Mouse (Mus musculus): ENCODE measurements around the gene Rgsl1. TPM values are rescaled to one million over a fixed set of nuclear protein-coding genes. Genes with fewer than 3 reads are reported as not detected.
"Not testable (repeated sequence)": the region's sequence is repeated elsewhere in the genome, so short reads cannot be mapped to it uniquely, and the experiment has no call there.

Rgsl1 gene
- total RNA-seq (2021) = under 1 TPM in 1 of 2 experiments, not detected in 1; 0.23 TPM
- long read RNA-seq, experiment 1 = 0 reads
- long read RNA-seq, experiment 2 = 0 reads

DNA sequence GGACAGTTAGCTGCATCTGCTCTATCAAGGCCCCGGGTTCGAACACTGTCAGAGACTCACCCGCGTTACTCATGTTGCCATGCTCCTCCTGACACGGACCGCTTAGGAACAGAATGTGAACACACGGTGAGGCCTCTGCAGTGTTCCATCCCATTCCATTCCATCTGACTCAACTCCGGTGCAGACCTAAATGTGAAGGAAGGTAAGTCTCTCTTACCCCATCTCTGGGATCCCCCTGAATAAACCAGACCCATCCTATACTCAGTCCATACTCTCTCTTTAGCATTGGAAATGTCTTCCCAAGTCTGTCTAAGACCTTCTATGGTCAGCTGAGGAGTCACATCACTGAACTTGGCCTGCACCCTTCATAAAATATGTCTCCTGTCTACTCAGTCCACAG, at the start of gene Rgsl1:
Gene Rgsl1 (minus strand): TSS at position 101 of the 400 bp plus-strand sequence.
- DNase-seq = no peak
- intact Hi-C loops (cut with DNase I) = no loop called here

GRCm38 (mm10) chr1:153891442-153891841, 47.5 kb upstream of the Rgsl1 start, which contains the start of gene Teddm1a:
TSS of gene Teddm1a (plus strand) at chr1:153891742.
- intact Hi-C loops (cut with DNase I) = no loop called here
- no peak for DNase-seq

DNA sequence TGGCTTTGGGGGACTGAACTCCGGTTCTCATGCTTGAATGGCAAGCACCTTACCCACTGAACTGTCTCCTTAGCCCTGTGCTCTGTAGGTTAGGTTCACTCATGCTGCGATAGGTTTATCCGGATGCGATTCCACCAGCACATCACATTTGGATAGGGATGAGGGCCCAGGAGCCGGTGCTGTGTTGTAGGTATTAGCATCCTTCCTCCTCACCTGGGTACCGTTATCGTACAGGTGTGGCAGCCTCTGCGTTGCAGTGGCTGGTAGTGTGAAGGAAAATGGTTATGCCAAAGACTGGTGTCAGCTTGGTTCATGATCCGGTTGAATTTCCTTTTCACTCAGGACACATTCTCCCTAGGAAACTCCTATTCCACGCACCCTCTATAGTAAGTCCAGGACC, 46.2 kb upstream of the Rgsl1 start:
- intact Hi-C loops (cut with DNase I) = no loop called here
- DNase-seq = no peak

DNA sequence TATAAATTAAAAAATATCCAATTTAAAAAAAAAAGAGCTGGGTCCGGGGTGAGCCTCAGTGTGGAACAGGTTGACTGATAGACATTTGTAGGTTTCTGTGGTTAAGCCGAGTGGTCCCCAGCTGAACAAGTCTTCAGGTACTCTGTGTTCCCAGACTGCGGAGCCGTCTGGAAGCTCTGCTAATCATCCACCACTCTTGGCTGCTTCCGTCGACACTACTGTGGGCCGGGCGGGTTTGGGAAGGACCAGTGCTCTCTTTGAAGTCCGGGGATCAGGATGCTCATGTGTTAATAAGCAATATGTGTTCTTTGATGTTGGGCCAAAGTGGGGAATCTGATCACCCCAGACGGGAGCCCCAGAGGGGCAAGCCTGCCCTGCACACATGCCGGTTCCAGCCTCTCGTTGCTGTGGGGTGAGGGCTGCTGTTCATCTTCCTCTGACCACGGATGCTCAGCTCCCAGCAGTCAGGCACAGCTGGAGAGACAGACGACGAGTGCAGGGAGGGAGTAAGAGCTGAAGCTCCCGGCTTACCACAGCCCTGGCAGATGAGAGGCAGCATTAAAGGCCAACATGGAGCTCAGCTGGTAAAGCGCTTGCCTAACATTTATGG, 42.2 kb upstream of the Rgsl1 start:
- intact Hi-C loops (cut with DNase I) = no loop called here
- no peak for DNase-seq

DNA sequence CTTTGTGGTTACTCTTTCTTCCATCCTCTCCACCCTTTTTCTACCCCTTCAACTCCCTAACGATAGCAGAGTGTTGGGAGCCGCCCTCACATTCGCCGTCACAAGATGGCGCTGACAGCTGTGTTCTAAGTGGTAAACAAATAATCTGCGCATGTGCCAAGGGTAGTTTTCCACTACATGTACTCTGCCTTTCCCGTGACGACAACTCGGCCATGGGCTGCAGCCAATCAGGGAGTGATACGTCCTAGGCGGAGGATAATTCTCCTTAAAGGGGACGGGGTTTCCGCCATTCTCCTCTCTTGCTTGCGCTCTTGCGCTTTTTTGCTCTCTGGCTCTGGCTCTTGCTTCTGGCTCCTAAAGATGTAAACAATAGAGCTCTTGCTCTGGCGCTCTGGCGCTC, 36.4 kb upstream of the Rgsl1 start:
- intact Hi-C loops (cut with DNase I); DNase-seq: not testable (repeated sequence)

GRCm38 (mm10) chr1:153874045-153874444, 30.1 kb upstream of the Rgsl1 start, which contains the start of gene Teddm1b:
TSS of gene Teddm1b (plus strand) at chr1:153874345.
- intact Hi-C loops (cut with DNase I) = no loop called here
- no peak for DNase-seq

- no peak for DNase-seq
- intact Hi-C loops (cut with DNase I) = no loop called here
These were observed 12.0 kb upstream of the Rgsl1 start for GRCm38 (mm10) chr1:153855946-153856345.

DNA sequence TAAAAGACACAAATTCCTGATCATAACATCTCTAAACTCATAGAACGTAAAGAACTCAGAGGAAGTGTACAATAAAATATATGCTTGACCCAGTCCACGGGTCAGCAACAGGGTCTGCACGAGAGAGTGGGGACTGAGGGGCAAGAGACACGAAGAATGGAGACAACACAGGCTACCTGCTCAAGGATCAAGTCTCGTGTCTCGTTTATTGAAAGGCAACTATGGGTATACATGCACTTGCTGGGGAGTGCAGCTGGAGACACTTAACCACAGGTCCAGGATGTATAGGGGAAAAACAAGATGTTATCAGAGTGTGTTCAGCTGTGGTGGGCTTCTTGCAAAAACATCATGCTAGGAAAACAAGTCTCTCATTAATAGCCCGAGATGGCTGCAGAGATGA, 8.8 kb upstream of the Rgsl1 start:
- intact Hi-C loops (cut with DNase I); DNase-seq: not testable (repeated sequence)

GRCm38 (mm10) chr1:153846867-153847266, 2.9 kb upstream of the Rgsl1 start:
- intact Hi-C loops (cut with DNase I) = no loop called here
- no peak for DNase-seq

DNA sequence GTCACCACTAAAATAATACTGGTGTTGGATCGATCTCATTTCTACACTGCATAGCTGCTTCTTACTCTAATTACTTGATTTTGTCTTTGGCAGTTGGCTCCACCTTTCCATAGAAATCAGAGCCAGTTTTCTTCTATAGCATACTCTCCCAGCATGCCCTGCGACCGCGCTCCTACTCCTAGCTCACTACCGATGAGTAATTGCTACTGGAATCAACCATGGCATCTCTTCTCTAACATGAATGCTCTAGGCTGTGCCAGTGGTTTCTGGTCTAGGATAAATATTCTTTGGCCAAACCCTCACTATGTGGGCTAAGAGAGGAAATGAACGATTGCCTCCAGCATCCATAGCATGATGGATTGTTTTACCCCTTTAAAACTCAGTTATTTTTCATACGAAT, 2.5 kb upstream of the Rgsl1 start:
- intact Hi-C loops (cut with DNase I) = no loop called here
- DNase-seq = no peak

DNA sequence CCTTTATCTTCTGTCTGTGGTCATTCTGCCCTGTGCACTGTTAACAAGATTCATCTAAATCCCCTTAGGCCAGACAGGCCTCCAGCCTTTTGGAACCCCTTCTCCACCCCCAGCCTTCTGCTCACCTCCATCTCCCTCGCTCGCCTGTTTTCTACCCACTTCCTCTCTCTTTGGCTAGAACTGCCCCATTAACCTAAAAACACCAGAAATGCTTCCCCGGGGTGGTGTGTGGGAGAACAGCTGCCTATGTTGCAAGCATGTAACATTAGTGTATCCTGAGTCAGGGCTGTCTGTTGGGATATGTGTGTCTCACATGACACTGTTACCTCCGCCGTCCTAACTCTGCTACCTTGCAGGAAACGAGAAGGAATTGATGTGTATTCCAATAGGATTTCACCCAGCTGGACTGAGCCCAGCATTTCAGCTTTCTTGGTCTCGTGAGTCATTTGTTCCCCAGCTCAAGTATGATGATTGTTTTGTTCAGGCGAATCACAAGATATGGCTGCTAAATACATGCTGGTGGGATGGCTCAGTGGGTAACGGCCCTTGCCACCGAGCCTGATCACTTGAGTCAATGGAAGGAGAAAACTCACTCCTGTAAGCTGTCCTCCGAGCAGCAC, 1.7 kb downstream of the Rgsl1 start:
- intact Hi-C loops (cut with DNase I) = no loop called here
- DNase-seq = no peak

GRCm38 (mm10) chr1:153836036-153836435, 7.9 kb downstream of the Rgsl1 start:
- intact Hi-C loops (cut with DNase I) = no loop called here

GRCm38 (mm10) chr1:153830746-153831145, 13.2 kb downstream of the Rgsl1 start:
- no peak for DNase-seq
- intact Hi-C loops (cut with DNase I) = no loop called here

More at GRCm38 (mm10) chr1:153836036-153836435, 7.9 kb downstream of the Rgsl1 start:
- DNase-seq = no peak

DNA sequence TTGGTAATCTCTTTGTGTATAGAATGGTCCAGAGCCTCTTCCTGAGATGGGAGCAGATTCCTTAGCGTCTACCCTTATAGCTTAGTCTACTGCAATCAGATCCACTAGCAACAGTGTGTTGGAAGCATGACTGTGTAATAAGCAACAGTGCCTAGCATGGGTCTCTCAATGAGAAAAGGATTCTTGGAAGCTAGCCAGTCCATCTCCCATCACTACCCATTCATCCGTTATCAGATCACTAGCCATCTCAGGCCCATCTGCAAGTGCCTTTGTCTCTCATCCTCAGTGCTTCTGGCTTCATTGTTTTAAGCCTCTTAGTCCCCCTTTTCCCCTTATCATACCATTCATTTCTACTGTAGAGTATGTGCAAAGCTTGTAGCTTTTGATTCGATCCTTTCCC, 23.7 kb downstream of the Rgsl1 start:
- intact Hi-C loops (cut with DNase I) = no loop called here
- DNase-seq = no peak

GRCm38 (mm10) chr1:153814278-153814677, 29.7 kb downstream of the Rgsl1 start:
- no peak for DNase-seq
- intact Hi-C loops (cut with DNase I) = no loop called here

DNA sequence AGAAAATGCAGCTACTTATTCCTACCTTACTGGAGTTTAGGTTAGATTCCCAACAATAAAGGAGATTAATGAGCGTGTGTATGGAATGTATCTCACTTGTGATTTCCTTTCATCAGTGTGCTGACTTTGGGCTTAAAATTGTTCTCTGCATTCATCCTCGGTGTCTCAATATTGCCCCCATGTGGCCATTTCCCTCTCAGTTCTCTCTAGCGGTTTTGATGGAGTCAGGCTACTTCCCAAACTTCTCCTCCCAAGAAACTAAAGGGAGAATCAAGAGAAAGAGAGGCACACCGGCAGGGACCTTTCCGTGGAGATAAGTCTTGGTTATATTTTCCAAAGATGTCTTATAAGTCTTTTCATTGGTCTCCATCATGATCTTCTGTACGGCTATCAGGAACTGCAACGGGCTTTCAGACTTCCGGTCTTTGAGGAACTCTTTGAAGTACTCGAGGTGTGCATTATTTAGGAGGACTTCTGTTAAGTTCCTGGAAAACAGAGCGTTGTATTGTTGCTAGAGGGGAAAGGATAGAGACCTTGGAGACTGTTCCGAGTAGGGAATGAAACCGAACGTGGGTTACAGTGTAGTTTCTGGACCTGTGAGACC, 36.5 kb downstream of the Rgsl1 start:
- intact Hi-C loops (cut with DNase I) = no loop called here
- peak in 1 of 2 experiments; percentile 59 for DNase-seq

GRCm38 (mm10) chr1:153803530-153803929, 40.4 kb downstream of the Rgsl1 start:
- DNase-seq = no peak
- intact Hi-C loops (cut with DNase I) = no loop called here

DNA sequence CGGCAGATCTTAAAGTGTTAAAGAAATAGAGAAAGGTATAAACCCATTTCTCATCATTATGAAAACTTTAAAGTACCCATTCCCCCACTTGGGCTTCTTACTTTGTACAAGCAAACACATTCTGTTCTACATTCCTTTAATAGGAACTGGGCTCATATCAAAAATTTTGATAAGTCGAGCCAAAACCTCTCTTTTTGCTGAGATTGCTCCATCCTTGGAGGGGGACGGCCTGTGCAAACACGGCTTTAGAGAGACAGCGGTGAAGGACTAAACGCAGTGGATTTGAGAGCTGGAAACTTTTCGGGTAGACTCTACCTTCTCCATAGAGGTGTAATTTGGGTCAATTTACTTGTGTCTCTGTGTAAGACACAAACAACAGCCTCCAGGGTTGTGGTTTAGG, 41.3 kb downstream of the Rgsl1 start:
- DNase-seq = no peak

GRCm38 (mm10) chr1:153794241-153794640, 49.7 kb downstream of the Rgsl1 start:
- DNase-seq = no peak
- intact Hi-C loops (cut with DNase I) = no loop called here

More for the DNA sequence above, 41.3 kb downstream of the Rgsl1 start:
- intact Hi-C loops (cut with DNase I) = no loop called here

DNA sequence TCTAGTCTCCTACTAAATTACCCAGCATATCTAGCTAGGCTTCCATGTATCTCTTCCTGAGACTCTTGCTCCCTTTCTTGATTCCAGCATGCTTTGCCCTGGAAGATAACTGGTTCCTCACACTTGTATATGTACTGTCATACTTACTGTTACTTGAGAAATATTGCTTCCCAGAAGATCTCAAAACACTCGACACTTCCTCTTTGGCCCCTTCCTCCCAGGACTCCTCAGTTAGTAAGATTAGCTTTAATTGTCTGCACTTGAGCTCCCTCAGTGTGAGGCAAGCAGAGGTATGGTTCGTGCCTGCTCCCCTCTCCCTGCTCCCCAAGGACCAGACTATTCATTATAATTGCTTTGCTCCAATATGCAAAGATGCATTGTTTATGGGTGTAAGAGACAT, 53.2 kb downstream of the Rgsl1 start:
- no peak for DNase-seq
- intact Hi-C loops (cut with DNase I) = no loop called here

GRCm38 (mm10) chr1:153785608-153786007, 58.3 kb downstream of the Rgsl1 start:
- DNase-seq = no peak
- intact Hi-C loops (cut with DNase I) = no loop called here

DNA sequence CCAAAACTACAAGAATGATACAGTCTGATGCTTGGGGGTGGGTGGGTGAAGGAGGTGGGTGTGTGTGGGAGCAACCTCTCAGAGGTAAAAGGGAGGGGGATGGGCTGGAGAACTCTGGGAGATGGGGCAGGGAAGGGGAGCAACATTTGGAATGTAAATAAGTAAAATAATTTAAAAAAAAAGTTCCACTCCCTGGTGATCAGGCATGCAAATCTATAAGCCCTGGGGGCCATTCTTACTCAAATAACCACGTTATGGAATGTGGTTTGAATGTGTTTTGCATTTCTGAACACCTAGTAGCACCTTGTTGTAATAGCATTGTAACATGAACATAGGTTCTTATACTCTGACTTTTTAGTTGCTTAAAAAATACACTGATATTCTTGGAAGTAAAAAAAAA, 60.6 kb downstream of the Rgsl1 start:
- intact Hi-C loops (cut with DNase I) = no loop called here
- DNase-seq = no peak
